Mouse (Mus musculus) E14TG2a.4 (cell line): ENCODE measurements at regions not wholly inside any gene's neighbourhood (a gene's known extent, or its start where the extent isn't known, plus 50 kb on each side); places are given as distances from the start of the nearest gene placed in this dataset.

ENCODE experiments used
- H3K27me3 ChIP-seq: 2 replicates; pipeline ENCODE4 v1.6.1; 2014; ENCODE audit warnings: low read length, control low read depth; ENCODE audit not compliant: insufficient read depth
- H3K36me3 ChIP-seq: 2 replicates; pipeline ENCODE4 v1.6.1; 2014; ENCODE audit warnings: low read length, control low read depth; ENCODE audit not compliant: insufficient read depth
- H3K4me1 ChIP-seq: replicated peaks from 2 replicates; pipeline ENCODE4 v1.6.1; 2014; ENCODE audit warnings: low read depth, low read length, control low read depth
- H3K4me3 ChIP-seq: replicated peaks from 2 replicates; pipeline ENCODE4 v1.5.1; 2014; ENCODE audit warnings: mild to moderate bottlenecking, low read length
- H3K9me3 ChIP-seq: 2 replicates; pipeline ENCODE4 v1.6.1; 2014; ENCODE audit warnings: low read length, control low read depth
- CTCF ChIP-seq: conservative IDR thresholded peaks from 2 replicates; pipeline ENCODE4 v1.5.1; 2014; ENCODE audit warnings: low read length
- NANOG ChIP-seq: IDR thresholded peaks from 2 replicates; pipeline ENCODE4 v1.6.1; 2014; ENCODE audit warnings: borderline replicate concordance, low read length, mixed read lengths
- POU5F1 ChIP-seq: IDR thresholded peaks from 2 replicates; pipeline ENCODE4 v1.6.1; 2014; ENCODE audit warnings: low read length, borderline replicate concordance

- peaks cover 79% of the 10 kb centered on the region for H3K4me1 ChIP-seq
- TF ChIP-seq CTCF, result no peak
- TF ChIP-seq POU5F1, result no peak
- TF ChIP-seq NANOG, result no peak
- H3K9me3 ChIP-seq, result no peaks in the 10 kb centered on the region
- H3K27me3 ChIP-seq, result peaks cover 30% of the 10 kb centered on the region
- H3K4me3 ChIP-seq, result no peak overlapping the region
- H3K36me3 ChIP-seq, result no peaks in the 10 kb centered on the region
Measured at GRCm38 (mm10) chr14:64582822-64583221, 478.7 kb downstream of the Prss52 start.

- no peaks in the 10 kb centered on the region for H3K36me3 ChIP-seq
- H3K4me1 ChIP-seq, result peaks cover 78% of the 10 kb centered on the region
- no peak for TF ChIP-seq CTCF
- TF ChIP-seq POU5F1, result no peak
- no peak for TF ChIP-seq NANOG
- H3K27me3 ChIP-seq, result peaks cover 32% of the 10 kb centered on the region
- H3K4me3 ChIP-seq, result no peak overlapping the region
- H3K9me3 ChIP-seq, result no peaks in the 10 kb centered on the region
Measured at GRCm38 (mm10) chr14:64584221-64584620, 480.1 kb downstream of the Prss52 start.

- Histone ChIP-seq H3K4me1 (peaks cover 69% of the 10 kb centered on the region), H3K9me3 (no peaks in the 10 kb centered on the region), H3K4me3 (no peak overlapping the region), H3K27me3 (peaks cover 32% of the 10 kb centered on the region), H3K36me3 (no peaks in the 10 kb centered on the region)
- no peak for TF ChIP-seq NANOG
- no peak for TF ChIP-seq CTCF
- no peak for TF ChIP-seq POU5F1
Measured at GRCm38 (mm10) chr14:64585081-64585470, 481.0 kb downstream of the Prss52 start.

GRCm38 (mm10) chr14:64585471-64586192, 481.5 kb downstream of the Prss52 start:
- Histone ChIP-seq H3K36me3 (peaks cover 3% of the 10 kb centered on the region), H3K9me3 (no peaks in the 10 kb centered on the region), H3K4me1 (peaks cover 64% of the 10 kb centered on the region), H3K4me3 (peak overlapping the region; percentile 86), H3K27me3 (peaks cover 32% of the 10 kb centered on the region)
- TF ChIP-seq POU5F1, result no peak
- no peak for TF ChIP-seq NANOG
- no peak for TF ChIP-seq CTCF

- Histone ChIP-seq H3K4me3 (peak overlapping the region; percentile 86), H3K4me1 (peaks cover 61% of the 10 kb centered on the region), H3K9me3 (no peaks in the 10 kb centered on the region), H3K27me3 (peaks cover 32% of the 10 kb centered on the region), H3K36me3 (peaks cover 10% of the 10 kb centered on the region)
- TF ChIP-seq NANOG (no peak), POU5F1 (no peak), CTCF (no peak)
Measured at GRCm38 (mm10) chr14:64586386-64586859, 482.3 kb downstream of the Prss52 start.

GRCm38 (mm10) chr14:64586860-64587698, 483.0 kb downstream of the Prss52 start:
- no peaks in the 10 kb centered on the region for H3K9me3 ChIP-seq
- peak overlapping the region; percentile 86 for H3K4me3 ChIP-seq
- TF ChIP-seq POU5F1 (no peak), NANOG (no peak), CTCF (no peak)
- H3K4me1 ChIP-seq, result peaks cover 61% of the 10 kb centered on the region
- peaks cover 32% of the 10 kb centered on the region for H3K27me3 ChIP-seq
- H3K36me3 ChIP-seq, result peaks cover 13% of the 10 kb centered on the region

GRCm38 (mm10) chr14:64587699-64588434, 483.8 kb downstream of the Prss52 start:
- TF ChIP-seq NANOG (no peak), POU5F1 (no peak), CTCF (no peak)
- H3K4me3 ChIP-seq, result peak overlapping the region; percentile 86
- H3K27me3 ChIP-seq, result peaks cover 32% of the 10 kb centered on the region
- no peaks in the 10 kb centered on the region for H3K9me3 ChIP-seq
- peaks cover 21% of the 10 kb centered on the region for H3K36me3 ChIP-seq
- H3K4me1 ChIP-seq, result peaks cover 61% of the 10 kb centered on the region

GRCm38 (mm10) chr14:64588561-64588960, 484.5 kb downstream of the Prss52 start:
- Histone ChIP-seq H3K36me3 (peaks cover 28% of the 10 kb centered on the region), H3K9me3 (no peaks in the 10 kb centered on the region), H3K4me1 (peaks cover 61% of the 10 kb centered on the region), H3K4me3 (peak overlapping the region; percentile 86), H3K27me3 (peaks cover 32% of the 10 kb centered on the region)
- no peak for TF ChIP-seq POU5F1
- TF ChIP-seq NANOG, result no peak
- TF ChIP-seq CTCF, result no peak
